Mouse (Mus musculus) G1E (cell line): ENCODE measurements around the gene Gpr157. TPM values are rescaled to one million over a fixed set of nuclear protein-coding genes. Genes with fewer than 3 reads are reported as not detected.

Experiments used
- ATAC-seq: 2 replicates; pipeline ENCODE4 v1.8.0; 2016; ENCODE audit warnings: mild to moderate bottlenecking; ENCODE audit not compliant: insufficient number of reproducible peaks, poor library complexity, low FRiP score, severe bottlenecking; ENCODE audit errors: extremely low read depth
- DNase-seq: peaks from one replicate; pipeline ENCODE4 v3.0.0; 2012; ENCODE audit warnings: low spot score
- H3K27me3 ChIP-seq: 2 replicates; pipeline ENCODE4 v1.6.1; 2012; ENCODE audit warnings: mild to moderate bottlenecking, low read length, inconsistent platforms; ENCODE audit not compliant: insufficient read depth
- H3K36me3 ChIP-seq: replicated peaks from 2 replicates; pipeline ENCODE3; 2012; ENCODE audit warnings: mild to moderate bottlenecking, inconsistent platforms
- H3K4me1 ChIP-seq: 2 replicates; pipeline ENCODE4 v1.6.1; 2012; ENCODE audit warnings: low read depth, low read length, inconsistent platforms, mixed read lengths; ENCODE audit not compliant: insufficient read depth
- H3K4me3 ChIP-seq: 2 replicates; pipeline ENCODE4 v1.5.1; 2012; ENCODE audit warnings: low read depth, mild to moderate bottlenecking, inconsistent platforms, low read length, moderate library complexity, mixed read lengths
- H3K9me3 ChIP-seq: replicated peaks from 2 replicates; pipeline ENCODE4 v1.6.1; 2012; ENCODE audit warnings: inconsistent platforms
- CTCF ChIP-seq: IDR thresholded peaks from 2 replicates; pipeline ENCODE4 v1.5.1; 2012; ENCODE audit warnings: low read depth, low read length, inconsistent platforms, mixed read lengths
- GATA1 ChIP-seq: IDR thresholded peaks from 2 replicates; pipeline ENCODE4 v1.6.1; 2012; ENCODE audit warnings: borderline replicate concordance, low read length, inconsistent platforms, mixed read lengths
- GATA2 ChIP-seq: IDR thresholded peaks from 2 replicates; pipeline ENCODE4 v1.6.1; 2012; ENCODE audit warnings: low read depth, low read length, inconsistent platforms, borderline replicate concordance
- POLR2AphosphoS5 ChIP-seq: IDR thresholded peaks from 2 replicates; pipeline ENCODE4 v1.6.1; 2012; ENCODE audit warnings: low read depth, low read length, inconsistent platforms; ENCODE audit not compliant: insufficient replicate concordance
- TAL1 ChIP-seq: conservative IDR thresholded peaks from 2 replicates; pipeline ENCODE4 v1.6.1; 2012; ENCODE audit warnings: low read depth, low read length, inconsistent platforms, mixed read lengths
- polyA plus RNA-seq: library from polyadenylated mRNA; stranded (reverse); fragments of >175 nt; gene quantifications from 2 replicates; pipeline ENCODE4 v1.2.3, GENCODE M21; 2012
- total RNA-seq, 2 experiments: library from RNA; stranded (forward) in 1 of 2; stranded (reverse) in 1 of 2; fragments of 200-1000 nt in 1 of 2; fragments of >200 nt in 1 of 2; fragmentation: Nextera tagmentation in 1 of 2; gene quantifications; 2 replicates each; pipeline ENCODE4 v1.2.3; 2014 to 2017

The Gpr157 gene
- total and polyA plus RNA-seq, 3 experiments: 0.01 to 0.11 TPM; not detected in 1

DNA sequence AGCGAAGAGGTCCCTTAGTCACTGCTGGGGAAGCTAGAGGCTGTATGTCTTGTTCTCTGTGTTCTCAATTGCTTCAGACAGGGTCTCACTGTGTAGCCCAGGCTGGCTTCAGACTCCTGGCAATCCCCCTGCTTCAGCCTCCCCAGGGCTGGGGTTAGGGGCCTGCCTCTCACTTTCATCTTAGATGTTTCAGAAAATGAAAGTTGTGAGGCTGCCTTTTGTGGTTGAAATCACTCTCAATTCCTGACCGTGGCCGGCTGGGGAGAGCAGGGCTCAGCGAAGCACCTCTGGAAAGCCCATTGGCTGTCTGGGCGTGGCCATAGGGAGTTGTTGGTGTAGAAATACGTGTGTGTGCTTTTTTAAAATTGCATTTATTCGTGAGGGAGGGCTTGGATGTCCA, 9.1 kb downstream of the Gpr157 start:
- Histone ChIP-seq H3K4me1 (no peaks in the 10 kb centered on the region), H3K27me3 (peaks cover 22% of the 10 kb centered on the region), H3K36me3 (no peaks in the 10 kb centered on the region), H3K9me3 (no peaks in the 10 kb centered on the region), H3K4me3 (no peak overlapping the region)
- DNase-seq: no peak
- TF ChIP-seq POLR2AphosphoS5 (no peak), TAL1 (no peak), CTCF (no peak), GATA1 (no peak), GATA2 (no peak)
- ATAC-seq: no peak

DNA sequence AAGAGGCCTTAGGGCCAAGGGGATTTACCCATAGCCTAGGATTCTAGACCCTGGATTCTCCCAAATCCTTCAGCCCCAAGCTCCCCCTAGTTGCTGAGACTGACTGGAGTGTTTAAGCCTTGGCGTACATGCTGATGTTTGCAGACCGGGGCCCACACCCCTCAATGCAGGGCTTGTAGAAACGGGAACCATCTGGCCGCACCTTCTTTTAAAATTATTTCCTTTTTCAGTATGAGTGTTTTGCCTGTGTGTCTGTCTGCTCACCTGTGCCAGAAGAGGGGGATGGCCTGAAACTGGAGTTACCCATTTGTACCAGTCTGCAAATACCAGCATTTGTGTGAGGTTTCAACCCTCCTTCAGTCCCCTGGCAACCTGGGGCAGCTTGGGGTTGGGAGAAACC, 10.7 kb downstream of the Gpr157 start:
- H3K4me3 ChIP-seq: no peak overlapping the region
- no peaks in the 10 kb centered on the region for H3K9me3 ChIP-seq
- TF ChIP-seq CTCF (no peak), GATA1 (no peak), POLR2AphosphoS5 (no peak), TAL1 (no peak), GATA2 (no peak)
- DNase-seq (no peak), ATAC-seq (no peak)
- no peaks in the 10 kb centered on the region for H3K36me3 ChIP-seq
- peaks cover 32% of the 10 kb centered on the region for H3K27me3 ChIP-seq
- no peaks in the 10 kb centered on the region for H3K4me1 ChIP-seq

DNA sequence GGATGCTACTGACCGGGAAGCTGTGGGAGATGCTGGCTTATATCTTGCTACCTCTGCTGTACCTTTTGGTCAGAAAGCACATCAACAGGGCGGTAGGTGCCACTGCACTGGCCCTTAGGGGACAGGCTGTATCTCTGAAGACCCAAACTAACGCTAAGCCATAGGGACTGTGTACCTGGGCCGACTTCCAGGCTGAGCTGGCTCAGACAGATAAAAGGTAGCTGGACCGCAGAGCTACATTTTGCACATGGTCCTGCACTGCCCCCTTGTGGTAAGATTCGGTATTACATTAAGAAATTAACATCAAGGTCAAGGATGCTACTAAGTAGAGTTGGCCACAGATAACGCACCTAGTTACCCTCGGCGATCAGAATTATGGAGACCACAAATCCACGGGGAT, 11.7 kb downstream of the Gpr157 start:
- ATAC-seq (0 out of 2 replicates have a peak, but pooled peaks have one; percentile 22), DNase-seq (peak; percentile 24)
- H3K36me3 ChIP-seq: no peaks in the 10 kb centered on the region
- no peak overlapping the region for H3K4me3 ChIP-seq
- H3K27me3 ChIP-seq: peaks cover 40% of the 10 kb centered on the region
- no peak for TF ChIP-seq POLR2AphosphoS5
- peak; percentile 76 for TF ChIP-seq CTCF
- TF ChIP-seq GATA2: no peak
- no peak for TF ChIP-seq TAL1
- no peak for TF ChIP-seq GATA1
- no peaks in the 10 kb centered on the region for H3K4me1 ChIP-seq
- no peaks in the 10 kb centered on the region for H3K9me3 ChIP-seq

DNA sequence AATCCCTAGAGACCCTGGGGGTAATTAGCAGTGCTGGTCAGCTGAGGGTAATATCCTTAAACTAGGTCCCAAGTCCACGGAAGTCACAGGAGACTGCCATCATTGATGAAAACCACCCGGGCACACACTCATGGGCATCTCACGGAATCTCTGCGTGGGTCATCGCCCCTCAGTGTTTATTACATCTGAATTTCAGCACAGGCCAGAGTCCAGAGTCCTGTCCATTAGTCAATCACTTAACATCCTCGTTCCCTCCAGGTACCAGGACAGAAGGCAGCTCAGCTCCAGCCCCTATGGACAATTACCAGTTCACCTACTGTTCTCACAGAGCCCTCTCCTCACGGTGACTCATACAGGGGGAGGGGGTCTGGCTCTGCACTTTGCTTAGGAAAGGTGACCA, 15.7 kb downstream of the Gpr157 start:
- H3K4me1 ChIP-seq: no peaks in the 10 kb centered on the region
- no peak for ATAC-seq
- TF ChIP-seq TAL1 (no peak), GATA2 (no peak), CTCF (no peak), GATA1 (no peak), POLR2AphosphoS5 (no peak)
- no peak for DNase-seq
- H3K36me3 ChIP-seq: no peaks in the 10 kb centered on the region
- peaks cover 55% of the 10 kb centered on the region for H3K27me3 ChIP-seq
- H3K9me3 ChIP-seq: no peaks in the 10 kb centered on the region
- no peak overlapping the region for H3K4me3 ChIP-seq

- Histone ChIP-seq H3K4me3 (no peak overlapping the region), H3K36me3 (no peaks in the 10 kb centered on the region), H3K4me1 (no peaks in the 10 kb centered on the region), H3K27me3 (peaks cover 49% of the 10 kb centered on the region), H3K9me3 (no peaks in the 10 kb centered on the region)
- no peak for TF ChIP-seq GATA2
- TF ChIP-seq TAL1: no peak
- TF ChIP-seq CTCF: no peak
- no peak for TF ChIP-seq POLR2AphosphoS5
- no peak for TF ChIP-seq GATA1
- DNase-seq (no peak), ATAC-seq (no peak)
These were observed 18.5 kb downstream of the Gpr157 start for GRCm38 (mm10) chr4:150105671-150106070.

DNA sequence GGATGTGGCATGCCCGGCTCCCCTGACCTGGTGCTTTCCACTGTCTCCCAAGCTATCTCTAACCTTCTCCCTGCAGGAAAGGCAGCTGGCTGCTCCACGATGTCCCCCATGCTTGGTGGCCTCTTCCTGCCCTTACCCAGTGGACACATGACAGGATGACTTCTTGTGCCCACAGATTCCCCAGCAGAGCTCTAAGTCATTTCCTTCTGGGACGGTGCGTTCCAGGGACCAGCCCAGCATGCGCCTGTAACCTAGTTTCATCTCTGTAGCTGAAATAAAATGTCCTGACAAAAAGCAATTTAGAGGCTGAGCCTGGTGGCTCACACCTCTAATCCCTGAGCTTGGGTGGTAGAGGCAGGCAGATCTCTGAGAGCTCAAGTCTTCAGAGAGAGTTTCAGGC, 19.5 kb downstream of the Gpr157 start:
- TF ChIP-seq TAL1 (no peak), POLR2AphosphoS5 (no peak), CTCF (no peak), GATA1 (no peak), GATA2 (no peak)
- H3K4me1 ChIP-seq: no peaks in the 10 kb centered on the region
- H3K9me3 ChIP-seq: no peaks in the 10 kb centered on the region
- no peak overlapping the region for H3K4me3 ChIP-seq
- DNase-seq (no peak), ATAC-seq (no peak)
- H3K36me3 ChIP-seq: no peaks in the 10 kb centered on the region
- H3K27me3 ChIP-seq: peaks cover 41% of the 10 kb centered on the region

DNA sequence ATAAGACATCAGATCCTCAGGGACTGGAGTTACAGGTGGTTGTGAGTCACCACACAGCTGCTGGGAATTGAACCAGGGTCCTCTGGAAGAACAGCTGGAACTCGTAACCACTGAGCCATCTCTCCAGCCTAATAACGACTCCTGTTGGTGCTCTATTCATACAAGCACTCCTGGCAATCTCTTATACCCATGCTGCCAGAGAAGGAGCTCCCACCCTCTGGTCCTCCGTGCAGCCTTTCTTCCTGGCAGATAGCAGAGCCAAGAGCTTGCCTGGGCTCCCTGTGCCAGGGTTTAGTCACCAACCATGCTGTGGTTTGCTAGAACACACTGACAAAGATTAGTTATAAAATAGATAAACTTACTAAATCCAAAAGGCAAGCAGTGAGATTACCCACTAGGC, 22.5 kb downstream of the Gpr157 start:
- DNase-seq: no peak
- H3K9me3 ChIP-seq: no peaks in the 10 kb centered on the region
- no peaks in the 10 kb centered on the region for H3K36me3 ChIP-seq
- no peak for TF ChIP-seq CTCF
- ATAC-seq: no peak
- H3K27me3 ChIP-seq: peaks cover 24% of the 10 kb centered on the region
- H3K4me1 ChIP-seq: no peaks in the 10 kb centered on the region; the same call in 1 of the 2 replicates
- no peak overlapping the region for H3K4me3 ChIP-seq
